Mouse (Mus musculus) heart, postnatal 0 days (tissue): ENCODE data around the gene Foxp1.

ENCODE experiments used
- CTCF ChIP-seq: IDR thresholded peaks from 2 replicates; pipeline ENCODE4 v1.5.1; 2016; ENCODE audit warnings: antibody characterized with exemption, control low read depth, low read depth
- EP300 ChIP-seq: IDR thresholded peaks from 2 replicates; pipeline ENCODE4 v1.6.1; 2016; ENCODE audit warnings: antibody characterized with exemption, low read depth

- TF ChIP-seq CTCF (no peak), EP300 (no peak)
These were observed 404.0 kb downstream of the Foxp1 start for GRCm38 (mm10) chr6:99118534-99118933.
